Mouse (Mus musculus): ENCODE measurements around the gene Sod1.
"Not testable (repeated sequence)": the region's sequence is repeated elsewhere in the genome, so short reads cannot be mapped to it uniquely, and the experiment has no call there.

Sod1 gene

DNA sequence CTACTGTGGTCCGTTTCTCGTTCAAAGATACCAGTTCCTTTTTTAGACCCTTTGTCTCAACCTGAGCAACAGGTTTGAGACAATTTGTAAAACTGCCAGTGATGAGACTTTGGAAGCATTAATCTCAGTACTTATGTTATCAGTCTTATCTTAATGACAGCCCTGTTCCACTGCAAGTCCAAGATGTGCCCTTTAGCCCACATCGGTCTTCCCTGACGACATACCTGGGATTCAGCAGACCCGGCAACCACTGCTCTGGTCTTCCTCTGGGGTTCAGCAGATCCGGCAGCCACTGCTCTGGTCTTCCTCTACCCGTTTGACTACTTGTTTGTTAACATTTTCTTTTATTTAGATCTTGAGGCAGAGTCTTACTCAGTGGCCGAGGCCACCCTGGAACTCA lies 8.8 kb upstream of the Sod1 start:
- no peak for DNase-seq (ENCODE audit: low read depth)

DNA sequence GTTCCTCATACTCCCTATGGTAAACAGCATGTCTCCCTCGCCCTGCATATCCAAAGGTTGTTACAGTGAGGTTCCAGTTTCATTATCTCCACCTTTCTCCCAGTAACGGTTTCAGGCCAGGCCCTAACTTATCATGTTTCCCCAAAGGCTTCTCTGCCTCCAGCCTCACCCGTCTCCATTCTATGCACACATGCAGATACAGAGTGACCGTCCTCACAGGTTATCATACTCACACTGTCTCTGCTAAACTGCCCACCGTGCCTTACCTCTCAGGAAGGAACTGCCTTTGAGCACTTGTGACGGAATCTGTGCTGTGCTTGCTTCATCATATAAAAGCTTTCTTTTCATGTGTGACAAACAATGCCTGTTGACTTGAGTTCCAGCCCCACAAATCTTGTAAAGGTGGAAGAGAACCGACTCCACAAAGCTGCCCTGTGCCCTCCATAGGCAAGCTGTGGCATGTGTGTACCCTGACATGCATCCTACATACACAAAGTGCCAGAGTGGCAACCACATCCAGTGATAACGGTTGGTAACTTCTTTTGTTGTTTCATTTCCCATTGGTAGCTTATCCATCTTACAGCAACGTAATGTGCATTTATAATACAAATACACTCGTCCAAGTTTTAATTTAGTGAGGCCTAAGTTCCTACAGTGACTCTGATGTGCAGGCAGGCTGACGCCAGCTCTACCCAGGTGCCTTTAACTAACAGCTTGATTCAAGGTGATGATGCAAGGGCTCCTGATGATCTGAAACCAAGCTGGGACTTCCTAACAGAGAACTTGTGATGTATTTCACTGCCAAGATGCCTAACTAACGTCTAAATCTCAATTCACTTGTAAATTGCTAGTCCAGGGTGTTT lies 6.8 kb upstream of the Sod1 start:
- no peak for DNase-seq (ENCODE audit: low read depth)

DNA sequence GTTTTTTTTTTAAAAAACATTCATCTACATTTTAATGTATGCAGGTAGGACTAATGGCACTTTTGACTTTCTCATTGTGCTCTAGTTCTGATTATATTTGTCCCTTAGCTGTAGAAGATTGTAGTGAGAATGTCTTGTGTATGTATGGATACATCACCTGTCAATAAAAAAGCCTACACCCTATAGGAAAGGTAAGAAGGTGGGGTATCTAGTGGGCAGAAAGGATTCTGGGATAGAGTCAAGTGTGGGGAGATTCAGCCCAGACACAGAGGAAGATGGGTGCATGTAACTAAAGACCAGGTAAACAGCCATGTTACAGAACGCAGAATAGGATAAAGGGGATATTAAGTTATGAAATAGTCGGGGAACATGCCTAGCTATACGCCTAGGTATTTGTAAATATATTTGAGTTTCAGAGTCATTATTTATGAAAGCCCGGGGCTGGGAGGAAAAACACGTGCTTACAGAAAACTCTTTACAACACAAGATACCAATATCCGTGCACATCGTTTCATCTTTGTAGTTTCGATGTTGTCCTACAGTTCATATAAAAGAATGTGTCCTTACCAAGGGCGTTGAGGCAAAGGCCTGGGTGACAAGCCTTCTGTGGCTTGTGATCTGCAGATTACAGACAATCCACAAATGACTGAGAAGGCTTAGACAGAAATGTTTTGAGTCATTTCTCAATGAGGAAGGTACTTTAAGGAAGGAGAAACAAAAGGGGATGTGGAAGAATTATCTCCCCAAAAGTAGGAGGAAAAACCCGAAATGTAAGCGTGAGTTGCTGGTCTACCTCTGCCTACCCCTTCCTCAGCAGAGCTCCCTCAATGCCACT lies 5.6 kb upstream of the Sod1 start:
- DNase-seq (ENCODE audit: low read depth): no peak

DNA sequence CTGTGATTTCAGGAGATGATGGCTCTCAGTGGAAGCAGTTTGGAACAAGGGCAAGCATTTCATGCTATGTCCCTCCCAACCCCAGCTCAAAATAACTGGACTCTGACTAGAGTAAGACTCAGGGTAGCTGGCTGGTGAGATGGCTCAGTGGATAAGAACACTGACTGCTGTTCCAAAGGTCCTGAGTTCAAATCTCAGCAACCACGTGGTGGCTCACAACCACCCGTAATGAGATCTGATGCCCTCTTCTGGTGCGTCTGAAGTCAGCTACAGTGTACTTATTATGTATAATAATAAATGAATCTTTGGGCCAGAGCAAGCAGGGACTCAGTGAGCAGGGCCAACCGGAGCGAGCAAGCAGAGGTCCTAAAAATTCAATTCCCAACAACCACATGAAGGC lies 4.7 kb upstream of the Sod1 start:
- DNase-seq (ENCODE audit: low read depth): not testable (repeated sequence)

DNA sequence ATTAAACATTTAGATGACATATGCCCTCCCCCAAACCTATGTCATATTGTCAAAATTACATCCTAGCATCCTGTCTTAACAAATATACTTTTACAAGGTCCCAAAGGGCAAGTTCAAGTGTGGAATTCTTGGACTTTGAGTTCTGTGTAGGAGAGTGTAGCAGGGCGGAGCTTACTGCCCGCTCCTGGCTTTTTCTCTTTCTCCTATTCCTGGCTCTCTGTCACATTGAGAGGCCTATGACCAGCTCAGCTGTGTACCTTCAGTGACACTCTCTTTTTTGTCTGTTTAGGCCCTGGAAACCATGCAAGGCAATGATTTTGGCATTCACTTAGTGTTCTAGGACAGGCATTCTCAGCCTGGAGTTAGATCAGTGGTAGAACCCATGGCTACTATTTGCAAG lies 4.1 kb upstream of the Sod1 start:
- no peak for DNase-seq (ENCODE audit: low read depth)

DNA sequence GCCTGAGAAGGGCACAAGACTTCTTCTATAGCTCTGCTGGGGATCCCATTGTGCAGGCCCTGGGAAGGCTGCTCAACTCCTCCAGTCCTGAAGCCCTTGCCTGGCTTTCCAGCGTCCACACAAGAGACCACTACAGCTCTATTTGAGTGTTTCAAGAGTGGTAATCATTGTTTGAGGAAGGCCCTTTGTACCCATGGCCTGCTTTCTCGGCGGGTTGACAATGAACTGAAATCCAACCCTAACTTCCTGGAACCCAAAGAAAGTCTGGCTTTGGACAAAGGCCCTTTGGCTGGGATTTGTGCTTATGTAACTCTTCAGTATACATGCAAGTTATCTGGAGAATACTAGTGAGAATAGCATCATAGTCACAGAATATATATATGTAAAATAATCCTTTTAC lies 3.2 kb upstream of the Sod1 start:
- no peak for DNase-seq (ENCODE audit: low read depth)

DNA sequence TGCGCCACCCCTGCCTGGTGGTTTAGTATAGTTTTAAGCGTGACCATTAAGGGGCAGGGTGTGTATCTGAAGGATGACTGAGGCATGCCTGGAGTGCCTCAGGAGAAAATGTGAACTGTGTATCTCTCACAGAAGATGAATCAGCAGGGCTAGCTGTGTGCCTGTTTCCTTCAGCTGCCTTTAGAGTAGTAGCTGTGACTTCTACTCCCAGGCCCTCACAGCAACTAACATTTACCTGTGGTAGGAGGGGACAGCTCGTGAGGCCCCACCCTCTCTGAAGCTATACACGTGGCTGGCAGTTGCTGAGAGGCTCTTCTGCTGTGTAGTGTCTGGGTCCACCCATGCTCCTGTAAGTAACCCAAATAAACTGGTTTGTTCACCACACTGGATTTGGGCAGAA lies 2.6 kb upstream of the Sod1 start:
- no peak for DNase-seq (ENCODE audit: low read depth)

DNA sequence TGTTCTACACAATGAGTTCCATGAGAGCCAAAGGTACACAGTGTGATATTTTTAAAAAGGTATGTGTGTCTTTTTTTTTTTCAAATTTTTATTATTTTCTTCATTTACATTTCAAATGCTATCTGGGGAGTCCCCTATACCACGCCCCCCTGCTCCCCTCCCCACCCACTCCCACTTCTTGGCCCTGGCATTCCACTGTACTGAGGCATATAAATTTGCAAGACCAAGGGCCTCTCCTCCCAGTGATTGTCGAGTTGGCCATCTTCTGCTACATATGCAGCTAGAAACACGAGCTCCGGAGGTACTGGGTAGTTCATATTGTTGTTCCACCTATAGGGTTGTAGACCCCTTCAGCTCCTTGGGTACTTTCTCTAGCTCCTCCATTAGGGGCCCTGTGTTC lies 1.1 kb upstream of the Sod1 start:
- not testable (repeated sequence) for DNase-seq (ENCODE audit: low read depth)

DNA sequence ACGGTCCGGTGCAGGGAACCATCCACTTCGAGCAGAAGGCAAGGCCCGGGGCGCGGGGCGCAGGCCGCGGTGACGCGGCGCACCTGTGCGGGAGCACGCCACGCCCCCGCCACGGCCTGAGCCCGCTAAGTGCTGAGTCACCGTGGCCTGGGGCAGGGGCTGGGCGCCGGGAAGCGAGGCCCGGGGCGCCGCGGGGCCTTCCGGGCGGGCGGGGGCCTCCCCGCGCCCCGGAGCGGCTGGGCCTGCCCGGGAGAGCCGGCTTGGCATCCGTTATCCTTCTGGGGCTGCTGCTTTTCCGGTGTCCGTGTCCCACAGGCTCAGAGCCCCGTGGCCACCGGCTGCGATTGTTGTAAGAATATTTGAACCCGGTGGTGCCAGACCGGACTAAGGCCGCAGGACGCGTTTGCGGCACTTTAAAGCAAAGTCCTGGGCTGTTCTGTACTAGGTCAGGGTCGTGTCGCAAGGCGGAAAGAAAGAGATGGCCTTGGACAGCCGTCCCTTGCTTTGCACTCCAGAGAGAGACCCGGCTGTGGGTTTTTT lies 408 bp downstream of the Sod1 start:
- DNase-seq (ENCODE audit: low read depth): no peak

DNA sequence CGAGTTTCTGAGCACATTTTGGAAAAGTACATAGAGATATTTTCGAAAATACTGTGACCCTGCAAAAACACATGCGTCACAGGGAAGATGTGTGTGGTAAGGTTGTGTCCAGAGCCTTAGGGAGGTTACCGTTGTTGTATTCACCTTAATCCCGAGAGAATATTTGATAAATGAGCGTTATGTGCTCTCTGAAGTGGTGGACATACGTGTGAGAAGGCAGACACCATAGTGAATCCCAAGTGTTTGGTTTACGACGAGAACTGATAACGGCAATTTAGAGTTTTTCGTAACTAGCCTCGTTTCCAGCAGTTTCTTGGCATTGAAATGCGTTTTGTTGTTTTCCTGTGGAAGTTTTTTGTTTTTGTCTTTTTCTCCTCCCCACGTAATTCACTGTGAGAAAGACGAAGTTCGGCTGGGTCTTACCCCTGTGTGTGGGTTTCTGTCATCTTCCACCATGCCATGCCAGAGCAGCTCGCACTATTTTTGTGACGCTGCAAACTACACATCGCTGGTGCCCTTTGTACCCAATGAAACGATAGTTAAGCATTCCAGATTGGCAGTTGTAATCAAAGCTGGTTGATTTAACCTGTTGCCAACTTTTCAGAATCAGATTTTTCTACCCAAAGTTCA lies 1.0 kb downstream of the Sod1 start:
- DNase-seq (ENCODE audit: low read depth): no peak

DNA sequence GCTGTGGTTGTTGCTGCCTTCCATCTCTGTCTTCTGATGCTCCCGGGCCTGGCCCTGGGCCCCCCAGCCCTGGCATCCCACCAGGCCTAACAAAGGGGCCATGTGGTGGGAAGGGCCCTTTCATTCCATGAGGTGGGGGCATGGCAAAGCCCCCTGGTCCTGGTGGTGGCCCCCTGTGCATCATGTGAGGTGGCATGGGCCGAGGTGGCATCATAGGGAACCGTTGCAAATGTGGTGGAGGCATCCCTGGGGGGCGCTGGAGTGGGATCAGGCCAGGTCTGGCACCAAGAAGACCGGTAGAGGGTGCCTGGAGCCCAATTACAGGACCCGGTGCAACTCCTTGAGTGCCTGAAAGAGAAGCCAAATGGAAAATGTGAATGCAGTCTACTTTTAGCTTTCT lies 9.3 kb downstream of the Sod1 start:
- no peak for DNase-seq (ENCODE audit: low read depth)

DNA sequence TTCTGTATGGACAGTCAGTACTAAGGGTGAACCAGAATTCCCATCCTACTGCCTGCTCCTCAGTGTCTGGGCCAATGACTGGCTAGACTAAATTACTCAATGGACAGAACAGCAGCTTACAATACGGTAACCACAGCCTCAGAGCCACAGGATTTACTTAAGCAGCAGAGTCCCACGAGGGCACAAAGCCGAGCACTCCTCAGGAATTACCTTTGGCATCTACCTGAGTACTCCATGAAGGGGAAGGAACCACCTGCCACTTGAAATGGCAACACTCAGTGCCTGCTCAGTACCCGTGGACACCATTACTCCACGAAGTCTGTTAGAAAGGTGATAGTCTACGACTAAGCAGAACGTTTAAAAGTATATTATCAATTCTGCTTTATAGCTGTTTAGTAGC lies 10.7 kb downstream of the Sod1 start:
- DNase-seq (ENCODE audit: low read depth): no peak

DNA sequence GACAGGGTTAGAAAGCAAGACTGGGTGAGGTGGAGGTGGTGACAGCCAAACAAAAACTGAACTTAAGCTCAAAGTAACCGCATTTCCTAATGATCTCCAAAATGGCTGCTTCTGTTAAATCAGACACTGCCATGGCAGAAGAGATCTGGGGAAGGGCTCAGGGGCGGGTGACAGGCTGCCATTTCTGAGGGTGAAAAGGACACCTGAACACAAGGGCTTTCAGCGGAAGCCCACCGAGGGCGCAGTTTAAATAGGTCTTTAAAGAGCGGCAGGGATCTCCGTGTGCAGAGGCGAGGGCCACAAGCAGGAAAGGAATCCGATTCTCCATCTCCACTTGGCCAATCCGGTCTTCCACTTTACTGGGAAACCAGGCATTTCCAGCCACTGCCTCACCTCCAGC lies 13.1 kb downstream of the Sod1 start:
- DNase-seq (ENCODE audit: low read depth): no peak

DNA sequence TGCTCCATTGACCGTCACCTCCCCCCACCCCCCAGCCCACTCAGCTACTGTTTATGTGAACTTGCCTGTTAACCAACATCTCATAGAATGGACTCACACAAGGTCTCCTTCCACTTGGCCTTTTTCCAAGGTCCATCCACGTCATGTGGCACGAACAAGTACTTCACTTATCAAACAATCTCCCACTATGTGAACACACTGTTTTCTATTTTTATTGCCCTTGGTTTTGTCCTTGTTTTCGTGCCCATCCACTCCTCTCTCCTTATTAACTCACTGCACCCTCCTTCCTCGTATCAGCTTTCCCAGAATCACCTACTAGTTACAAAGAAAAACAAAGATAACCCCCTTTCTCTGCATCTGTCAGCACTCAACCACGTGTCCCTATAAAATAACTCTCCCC lies 14.1 kb downstream of the Sod1 start:
- no peak for DNase-seq (ENCODE audit: low read depth)

DNA sequence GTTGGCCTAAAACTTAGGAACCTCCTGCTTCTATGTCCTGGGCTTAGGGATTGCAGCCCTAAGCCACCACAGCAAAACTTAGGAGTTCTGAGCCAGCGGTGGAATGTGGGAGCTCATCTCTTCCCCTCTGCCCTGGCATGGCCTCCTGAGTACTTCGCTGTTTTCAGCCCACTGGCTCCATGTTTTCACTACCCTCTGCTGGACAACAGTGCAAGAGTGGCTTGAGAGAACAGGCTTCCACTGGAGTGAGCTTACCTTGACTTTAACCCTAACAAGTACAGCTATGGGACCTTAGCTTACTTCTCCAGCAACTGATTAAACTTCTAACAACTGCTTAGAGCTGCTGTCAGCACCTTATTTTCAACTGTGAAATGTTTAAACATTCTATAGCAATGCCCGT lies 14.6 kb downstream of the Sod1 start:
- DNase-seq (ENCODE audit: low read depth): no peak

DNA sequence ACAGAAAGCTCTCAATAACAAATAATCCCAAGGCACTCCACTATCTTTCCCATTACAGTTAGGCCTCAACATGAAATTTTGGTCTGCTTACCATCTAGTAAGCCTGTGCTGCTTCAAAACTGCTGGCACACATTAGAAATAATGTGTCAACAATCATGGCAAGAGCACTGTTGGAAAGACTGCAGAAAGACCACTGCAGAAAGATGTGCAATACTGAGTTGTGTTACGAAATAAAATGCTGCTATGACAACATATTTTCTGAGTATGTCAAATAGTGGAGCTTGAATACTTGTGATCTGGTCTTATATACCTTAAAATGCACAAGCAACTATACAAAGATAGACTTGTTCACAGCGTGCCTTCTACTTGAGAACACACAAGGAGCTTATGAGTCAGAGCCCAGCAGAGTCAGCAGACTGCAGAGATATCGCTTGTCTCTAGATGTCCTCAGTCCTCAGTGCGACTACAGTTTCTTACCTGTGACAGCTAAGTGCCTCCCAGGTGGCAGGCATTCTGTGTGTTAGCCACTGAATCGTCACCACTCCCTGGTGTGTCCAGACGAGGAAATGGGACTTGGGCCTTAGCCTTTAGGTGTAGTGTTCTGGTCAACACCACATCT lies 18.7 kb downstream of the Sod1 start:
- no peak for DNase-seq (ENCODE audit: low read depth)

DNA sequence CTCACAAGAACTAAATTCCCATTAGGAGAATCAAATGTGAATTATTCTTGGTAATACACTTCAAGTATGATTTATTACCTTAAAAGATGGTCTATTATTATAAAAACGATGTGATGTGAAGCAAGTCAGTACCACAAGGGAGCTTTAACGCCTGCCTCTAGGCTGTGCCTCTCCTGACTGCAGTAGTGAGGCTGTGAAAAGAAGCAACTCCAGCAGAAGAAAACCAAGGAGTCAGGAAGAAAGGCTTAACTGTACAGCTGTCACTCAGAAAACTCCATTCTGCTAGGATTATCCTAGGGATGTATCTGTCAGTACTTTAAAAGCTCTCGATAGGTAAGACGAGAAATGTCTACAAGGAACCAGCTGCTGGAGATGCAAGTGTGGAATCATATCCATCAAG lies 21.3 kb downstream of the Sod1 start:
- no peak for DNase-seq (ENCODE audit: low read depth)

DNA sequence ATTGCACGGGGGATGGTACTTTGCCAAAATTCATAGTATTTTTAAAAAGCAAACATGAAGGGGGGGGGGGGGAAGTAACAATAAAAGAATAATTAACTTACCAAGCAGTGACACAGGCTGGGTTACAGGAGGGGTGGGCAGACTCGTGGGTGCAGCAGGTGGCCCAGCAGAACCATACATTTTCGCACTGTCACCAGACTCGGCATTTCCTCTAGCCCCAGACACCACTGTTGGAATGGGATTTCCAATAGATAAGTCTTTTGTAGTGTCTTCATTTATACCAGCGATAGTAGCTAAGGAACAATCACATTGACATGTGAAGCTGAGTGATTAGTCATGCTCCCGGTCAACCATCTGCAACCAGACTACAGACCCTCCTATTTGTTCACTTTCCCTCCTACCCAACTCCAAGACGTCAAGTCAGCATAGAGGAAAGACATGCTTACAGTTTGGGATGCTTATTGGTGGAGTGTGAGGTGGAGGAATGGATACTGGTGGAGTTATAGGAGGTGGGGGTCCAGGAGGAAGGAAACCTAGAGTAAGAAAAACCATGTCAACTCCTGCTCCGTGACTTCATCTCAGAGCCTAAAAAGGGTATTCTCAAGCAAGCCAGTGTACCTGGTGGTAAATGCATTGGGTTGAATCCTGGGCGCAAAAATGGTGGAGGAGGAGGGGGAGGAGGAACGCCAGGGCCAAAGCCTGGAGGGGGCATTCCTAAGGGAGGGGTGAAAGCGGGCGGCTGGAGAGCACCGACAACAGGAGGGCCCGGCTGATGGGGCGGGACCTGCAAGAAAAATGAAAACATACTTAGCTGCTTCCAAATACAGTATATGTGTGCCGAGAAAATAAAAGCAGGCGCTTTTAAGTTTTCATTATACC lies 22.1 kb downstream of the Sod1 start:
- DNase-seq (ENCODE audit: low read depth): no peak

DNA sequence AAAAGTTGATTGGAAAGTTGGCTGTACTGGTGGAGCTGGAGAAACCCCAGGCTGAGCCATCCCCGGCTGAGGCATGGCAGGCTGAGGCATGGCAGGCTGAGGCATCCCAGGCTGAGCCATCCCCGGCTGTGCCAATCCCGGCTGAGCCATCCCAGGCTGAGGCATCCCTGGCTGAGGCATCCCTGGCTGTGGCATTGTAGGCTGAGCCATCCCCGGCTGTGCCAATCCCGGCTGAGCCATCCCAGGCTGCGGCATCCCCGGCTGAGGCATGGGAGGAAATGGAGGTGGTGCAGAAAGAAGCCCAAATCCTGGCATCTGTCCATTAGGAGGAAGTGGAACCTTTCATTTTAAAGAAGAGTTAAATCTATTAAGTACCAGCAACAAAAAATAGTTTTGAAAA lies 29.5 kb downstream of the Sod1 start:
- no peak for DNase-seq (ENCODE audit: low read depth)

DNA sequence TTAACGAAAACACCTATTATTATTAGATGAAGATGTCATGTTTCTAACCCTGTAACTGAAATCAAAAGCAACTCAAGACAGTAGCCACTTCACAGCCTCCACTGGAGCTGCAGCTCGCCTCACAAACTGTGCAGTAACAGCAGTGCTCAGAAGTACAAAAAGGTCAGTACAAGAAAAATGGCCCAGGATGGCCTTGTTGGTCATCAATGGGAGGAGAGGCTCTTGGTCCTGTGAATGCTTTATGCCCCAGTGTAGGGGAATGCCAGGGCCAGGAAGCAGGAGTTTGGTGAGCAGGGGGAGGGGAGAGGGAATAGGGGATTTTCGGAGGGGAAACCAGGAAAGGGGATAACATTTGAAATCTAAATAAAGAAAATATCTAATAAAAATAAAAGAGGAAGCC lies 30.7 kb downstream of the Sod1 start:
- DNase-seq (ENCODE audit: low read depth): not testable (repeated sequence)

DNA sequence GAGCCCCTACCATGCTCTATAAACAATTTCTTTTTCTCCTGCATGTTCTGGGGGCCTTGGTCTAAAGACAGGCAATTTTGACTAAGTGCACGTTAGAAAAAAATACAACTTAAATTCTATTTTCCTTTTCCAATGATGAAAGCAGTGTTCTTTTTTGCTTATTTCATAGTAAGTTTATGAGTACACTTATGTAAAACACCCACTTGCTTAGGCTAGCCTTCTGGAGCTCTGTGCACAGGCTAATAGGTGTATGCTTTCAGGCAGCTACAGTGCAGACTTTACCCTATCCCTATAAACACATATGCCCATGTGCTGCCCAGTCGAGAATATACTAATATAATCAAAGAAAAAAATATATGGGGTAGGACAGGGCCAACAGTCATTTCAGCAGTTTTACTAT lies 32.0 kb downstream of the Sod1 start:
- DNase-seq (ENCODE audit: low read depth): no peak
